Mouse (Mus musculus) testis, adult 2 months (tissue): ENCODE measurements around the gene Nol12. TPM values are rescaled to one million over a fixed set of nuclear protein-coding genes. Genes with fewer than 3 reads are reported as not detected.

Experiments used
- H3K27ac ChIP-seq: fragments of 200-500 bp; 2 replicates; pipeline ENCODE4 v1.5.1; 2012; ENCODE audit warnings: low read depth, low read length; ENCODE audit not compliant: control insufficient read depth, insufficient read depth
- H3K27me3 ChIP-seq: fragments of 200-500 bp; 2 replicates; pipeline ENCODE4 v1.6.1; 2012; ENCODE audit warnings: mild to moderate bottlenecking, low read length, moderate library complexity; ENCODE audit not compliant: control insufficient read depth, insufficient read depth
- H3K36me3 ChIP-seq: fragments of 200-500 bp; 2 replicates; pipeline ENCODE4 v1.6.1; 2012; ENCODE audit warnings: mild to moderate bottlenecking, low read length; ENCODE audit not compliant: control insufficient read depth, insufficient read depth
- H3K4me1 ChIP-seq: fragments of 200-500 bp; 2 replicates; pipeline ENCODE4 v1.6.1; 2012; ENCODE audit warnings: low read length; ENCODE audit not compliant: control insufficient read depth, insufficient read depth
- H3K4me3 ChIP-seq: fragments of 200-500 bp; 2 replicates; pipeline ENCODE4 v1.5.1; 2012; ENCODE audit warnings: low read depth, mild to moderate bottlenecking, low read length, moderate library complexity, mixed read lengths; ENCODE audit not compliant: control insufficient read depth
- CTCF ChIP-seq: fragments of 200-500 bp; IDR thresholded peaks from 2 replicates; pipeline ENCODE4 v1.5.1; 2012; ENCODE audit warnings: low read depth, mild to moderate bottlenecking, inconsistent platforms, low read length, moderate library complexity; ENCODE audit not compliant: control insufficient read depth, insufficient read depth, insufficient replicate concordance
- POLR2A ChIP-seq: fragments of 200-500 bp; IDR thresholded peaks from 2 replicates; pipeline ENCODE4 v1.6.1; 2012; ENCODE audit warnings: low read depth, mild to moderate bottlenecking, inconsistent platforms, low read length, moderate library complexity; ENCODE audit not compliant: control insufficient read depth
- polyA plus RNA-seq: library from polyadenylated mRNA; depleted of rRNA; stranded (reverse); fragments of >200 nt; gene quantifications from 2 replicates; pipeline ENCODE4 v1.2.3, GENCODE M21; 2012

The Nol12 gene
- polyA plus RNA-seq, 1 experiment: 40.7 TPM

DNA sequence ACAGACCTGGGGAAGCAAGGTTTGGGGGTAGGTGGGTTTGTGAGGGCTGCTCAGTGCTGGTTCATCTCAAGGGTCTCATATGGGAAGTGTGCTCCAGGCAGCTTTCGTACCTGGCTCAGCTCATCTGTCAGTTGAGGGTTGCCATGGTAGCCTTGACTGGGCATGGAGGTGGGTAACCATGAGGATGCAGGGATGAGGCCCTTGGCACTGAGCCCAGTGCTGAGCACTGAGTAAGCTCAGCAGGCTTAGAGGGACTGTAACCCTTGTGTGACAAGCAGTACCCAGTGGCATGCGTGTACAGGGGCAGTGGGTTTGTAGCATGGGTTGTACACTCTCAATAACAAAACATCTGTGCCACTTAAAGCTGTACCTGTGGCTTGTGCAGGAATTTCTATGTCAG lies 3.2 kb downstream of the Nol12 start:
- H3K4me3 ChIP-seq: no peak overlapping the region
- TF ChIP-seq POLR2A (no peak), CTCF (no peak)
- H3K27me3 ChIP-seq: no peaks in the 10 kb centered on the region
- peaks cover 4% of the 10 kb centered on the region for H3K4me1 ChIP-seq
- no peak overlapping the region for H3K27ac ChIP-seq
- peaks cover 2% of the 10 kb centered on the region for H3K36me3 ChIP-seq

DNA sequence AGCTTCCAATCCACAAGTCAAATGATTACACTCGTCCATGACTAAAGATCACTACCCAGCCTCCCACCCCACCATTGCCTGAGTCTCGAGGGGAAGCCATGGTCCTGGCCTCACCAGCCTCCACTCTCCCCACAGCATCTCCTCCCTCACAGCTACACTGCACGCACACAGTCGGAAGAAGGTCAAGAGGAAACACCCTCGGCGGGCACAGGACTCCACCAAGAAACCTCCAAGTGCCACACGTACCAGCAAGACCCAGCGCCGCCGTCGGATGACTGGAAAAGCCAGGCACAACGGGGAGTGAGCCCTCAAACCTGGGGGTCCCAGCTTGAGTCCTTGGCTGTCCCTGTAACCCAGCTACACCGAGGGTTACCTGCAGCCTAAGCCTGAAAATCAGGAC lies 5.6 kb downstream of the Nol12 start:
- Histone ChIP-seq H3K4me1 (peaks cover 2% of the 10 kb centered on the region; the same call in 1 of the 2 replicates), H3K4me3 (no peak overlapping the region), H3K36me3 (peaks cover 2% of the 10 kb centered on the region), H3K27me3 (no peaks in the 10 kb centered on the region), H3K27ac (no peak overlapping the region)
- TF ChIP-seq CTCF (no peak), POLR2A (no peak)

DNA sequence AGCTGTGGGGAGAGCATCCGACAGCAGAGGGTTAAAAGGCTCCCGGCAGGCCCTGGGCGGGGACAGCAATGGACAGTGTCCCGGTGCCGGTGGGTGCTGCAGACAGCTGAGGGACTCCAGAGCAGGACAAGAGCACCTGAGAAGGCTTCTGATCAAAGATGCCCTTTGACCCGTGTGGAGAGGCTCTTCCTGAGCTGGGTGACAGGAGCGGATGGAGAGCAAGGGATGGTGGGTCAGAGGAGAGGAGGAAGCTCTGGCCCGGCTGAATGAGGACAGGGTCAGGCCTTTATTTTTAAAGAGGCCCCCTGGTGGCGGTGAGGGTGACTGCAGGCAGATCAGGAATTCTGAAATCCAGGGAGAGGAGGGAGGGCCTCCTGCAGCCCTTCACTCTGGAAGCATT lies 7.9 kb downstream of the Nol12 start:
- H3K27ac ChIP-seq: no peak overlapping the region
- H3K27me3 ChIP-seq: no peaks in the 10 kb centered on the region
- peaks cover 2% of the 10 kb centered on the region for H3K36me3 ChIP-seq
- TF ChIP-seq CTCF (peak; percentile 59; the same call in 1 of the 2 replicates), POLR2A (no peak)
- H3K4me1 ChIP-seq: no peaks in the 10 kb centered on the region; the same call in 1 of the 2 replicates
- H3K4me3 ChIP-seq: no peak overlapping the region

DNA sequence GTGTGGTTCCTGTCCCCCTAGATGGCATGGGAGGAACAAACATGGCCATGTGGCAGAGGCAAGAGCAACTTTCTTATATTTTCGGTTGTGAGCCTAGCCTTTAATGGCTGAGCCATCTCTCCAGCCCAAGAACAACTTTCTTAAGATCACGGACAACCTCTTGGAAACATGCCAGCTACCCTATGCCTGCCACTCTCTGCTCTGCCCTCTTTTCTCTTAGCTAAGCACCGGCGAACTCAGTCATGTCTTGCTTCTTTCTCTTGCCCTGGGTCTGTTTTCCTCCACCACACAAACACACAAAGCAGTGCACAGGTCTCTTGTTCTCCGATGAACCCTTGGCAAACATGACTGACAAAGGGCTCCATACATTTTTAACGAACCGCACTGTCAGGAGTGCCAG lies 11.5 kb downstream of the Nol12 start:
- TF ChIP-seq CTCF (no peak), POLR2A (no peak)
- H3K4me3 ChIP-seq: no peak overlapping the region
- no peak overlapping the region for H3K27ac ChIP-seq
- H3K4me1 ChIP-seq: peaks cover 4% of the 10 kb centered on the region
- H3K27me3 ChIP-seq: no peaks in the 10 kb centered on the region
- no peaks in the 10 kb centered on the region for H3K36me3 ChIP-seq

DNA sequence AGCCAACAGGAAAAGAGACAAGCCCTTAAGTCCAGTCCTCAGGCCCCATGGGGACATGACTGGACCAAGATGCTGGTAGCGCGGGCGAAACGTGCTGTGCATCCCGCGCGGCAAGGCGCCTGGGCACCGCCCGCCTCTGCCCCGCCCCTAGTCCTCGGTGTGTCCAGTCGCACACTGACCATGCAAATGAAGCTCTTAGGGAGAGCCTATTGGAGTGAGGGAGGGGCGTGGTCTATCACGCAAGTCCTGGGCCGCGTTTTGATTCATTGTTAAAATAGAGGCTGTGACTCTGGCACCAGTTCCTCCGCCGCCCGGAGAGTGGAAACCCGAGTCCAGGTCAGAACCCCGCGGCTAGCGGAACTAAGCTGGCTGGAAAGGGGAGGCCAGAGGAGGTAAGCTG lies 12.9 kb downstream of the Nol12 start, which contains the start of gene Triobp:
Triobp (plus strand) TSS at position 68 of the 400 bp plus-strand sequence.
- no peak within 1 kb of the TSS for H3K27ac ChIP-seq
- TF ChIP-seq POLR2A (no peak), CTCF (no peak)
- H3K27me3 ChIP-seq: no peaks in the 10 kb centered on the region
- peak within 1 kb of the TSS; percentile 41 for H3K4me3 ChIP-seq
- no peaks in the 10 kb centered on the region for H3K36me3 ChIP-seq
- H3K4me1 ChIP-seq: peaks cover 4% of the 10 kb centered on the region

DNA sequence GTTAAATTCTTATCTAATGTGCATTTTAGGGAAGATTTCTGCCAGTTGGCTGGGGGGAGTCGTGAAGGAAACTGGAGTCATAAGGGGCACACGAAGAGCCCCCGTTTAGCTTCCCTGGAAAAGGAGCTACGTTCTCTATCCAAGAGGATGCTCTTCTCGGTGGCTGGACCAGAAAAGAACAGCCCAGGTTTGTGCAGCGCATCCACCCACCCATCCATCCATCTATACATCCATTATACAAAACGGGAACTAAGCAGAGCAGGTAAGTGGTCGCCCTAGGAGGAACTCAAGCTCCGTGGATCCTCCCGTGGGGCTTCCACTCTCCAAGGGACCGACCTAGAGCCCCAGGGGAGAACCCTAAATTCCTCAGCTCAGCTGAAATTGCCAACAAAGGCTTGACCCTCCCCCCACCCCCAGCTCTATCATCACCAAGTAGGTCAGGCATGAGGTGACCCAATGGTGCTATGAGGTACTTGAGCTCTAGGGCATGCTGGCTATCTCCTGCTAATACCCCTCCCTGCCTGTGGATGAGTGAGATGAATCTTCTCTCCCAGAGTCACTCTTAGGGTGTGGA lies 13.5 kb downstream of the Nol12 start:
- no peak overlapping the region for H3K27ac ChIP-seq

DNA sequence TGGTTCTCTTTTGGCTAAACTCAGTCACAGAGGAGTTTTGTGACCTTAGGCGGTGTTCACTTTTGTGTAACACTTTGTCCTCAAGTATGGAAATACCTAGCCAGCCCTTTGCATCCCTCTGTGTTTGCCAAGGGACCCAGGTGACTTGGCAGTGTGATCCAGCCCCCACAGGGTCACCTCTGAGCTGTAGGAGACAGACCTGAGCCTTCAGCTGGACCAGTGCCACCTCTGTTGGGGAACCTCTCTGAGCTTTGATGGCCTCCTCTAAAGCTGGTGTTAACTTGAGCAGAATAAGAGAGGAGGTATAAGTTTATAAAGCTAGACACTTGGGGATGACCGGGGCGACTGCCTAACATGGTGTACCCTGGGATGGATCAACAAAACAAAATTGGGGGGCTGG lies 14.2 kb downstream of the Nol12 start:
- H3K4me3 ChIP-seq: no peak overlapping the region
- TF ChIP-seq CTCF (no peak), POLR2A (no peak)
- no peak overlapping the region for H3K27ac ChIP-seq
- no peaks in the 10 kb centered on the region for H3K27me3 ChIP-seq
- H3K36me3 ChIP-seq: no peaks in the 10 kb centered on the region
- peaks cover 10% of the 10 kb centered on the region for H3K4me1 ChIP-seq

More for the DNA sequence above, 13.5 kb downstream of the Nol12 start:
- Histone ChIP-seq H3K36me3 (no peaks in the 10 kb centered on the region), H3K4me1 (peaks cover 4% of the 10 kb centered on the region), H3K4me3 (peak overlapping the region; percentile 41), H3K27me3 (no peaks in the 10 kb centered on the region)
- no peak for TF ChIP-seq CTCF
- peak; percentile 12; the same call in 1 of the 2 replicates for TF ChIP-seq POLR2A
